Mouse (Mus musculus): Measurements from ENCODE around the gene Zfp668.

- no peak for TF ChIP-seq POLR2A (IDR thresholded peaks at IDR 0.05; ENCODE audit: borderline replicate concordance, extremely low read depth, insufficient read depth, insufficient read length, poor library complexity, severe bottlenecking)
- no peak for TF ChIP-seq CTCF (IDR thresholded peaks at IDR 0.05; ENCODE audit: borderline replicate concordance, extremely low read depth, insufficient read depth, insufficient read length)
These were observed 55.7 kb downstream of the Zfp668 start for GRCm38 (mm10) chr7:127820836-127821509.

All from brain, embryonic 14.5 days (tissue).